Mouse (Mus musculus) liver, postnatal 0 days (tissue): ENCODE measurements around the gene Chrne.

Experiments used
- CTCF ChIP-seq: sonication (generic); IDR thresholded peaks from 2 replicates; pipeline ENCODE4 v1.5.1; 2016; ENCODE audit warnings: antibody characterized with exemption, low read depth
- EP300 ChIP-seq: IDR thresholded peaks from 2 replicates; pipeline ENCODE4 v1.6.1; 2016; ENCODE audit warnings: antibody characterized with exemption, low read depth, mild to moderate bottlenecking

GRCm38 (mm10) chr11:70654923-70655570 is 36.0 kb upstream of the Chrne start:
- peak; percentile 54 for TF ChIP-seq EP300
- TF ChIP-seq CTCF, result no peak
